Mouse (Mus musculus): ENCODE data around the gene Sv2a.
"Not testable (repeated sequence)": the region's sequence is repeated elsewhere in the genome, so short reads cannot be mapped to it uniquely, and the experiment has no call there.

The Sv2a gene

GRCm38 (mm10) chr3:96220765-96221639, 40.1 kb downstream of the Sv2a start, which contains the start of the genes Hist2h2ac and Hist2h2be:
Hist2h2ac (minus strand) TSS chr3:96220880.
Hist2h2be (plus strand) TSS chr3:96221119.
- in situ Hi-C loops (cut with MseI, MboI): no loop called here

DNA sequence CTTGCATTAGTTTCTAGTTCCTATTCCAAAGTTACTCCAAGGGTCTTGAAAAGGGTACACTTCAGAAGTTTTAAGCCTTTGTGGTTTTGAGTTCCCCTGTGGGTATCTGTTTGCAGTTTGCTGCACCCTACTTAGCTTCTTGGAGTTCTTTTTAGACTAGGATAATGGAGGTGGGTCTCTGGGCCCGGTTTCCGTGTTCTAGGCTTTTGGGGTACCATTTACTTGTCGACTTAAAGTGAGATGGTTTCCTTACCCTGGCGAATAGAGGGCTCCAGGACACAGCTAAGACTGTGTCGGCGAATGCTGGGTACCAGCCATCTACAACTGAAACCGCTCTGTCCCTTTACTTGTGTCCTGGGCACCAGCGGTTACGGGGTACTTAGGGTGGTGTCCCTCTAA, 40.7 kb downstream of the Sv2a start:
- in situ Hi-C loops (cut with MseI, MboI): no loop called here

DNA sequence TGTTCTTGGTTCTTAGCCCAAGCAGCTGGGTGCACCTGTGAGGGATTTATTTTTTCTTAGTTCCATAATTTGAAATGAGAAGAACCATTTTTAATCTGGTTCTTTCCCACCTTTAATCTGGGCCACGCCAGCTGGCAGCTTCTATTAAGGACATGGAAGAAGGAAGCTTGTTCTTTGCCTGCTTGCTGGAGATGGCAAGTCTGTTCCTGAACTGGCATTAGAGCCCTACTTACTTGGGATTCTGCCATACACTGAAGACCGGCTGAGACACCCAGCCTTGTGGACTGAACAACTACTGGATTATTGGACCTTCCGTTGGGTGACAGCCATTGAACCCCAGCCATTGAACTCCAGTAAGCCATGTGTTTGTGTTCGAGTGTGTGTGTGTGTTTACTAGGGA, 41.8 kb downstream of the Sv2a start:
- in situ Hi-C loops (cut with MseI, MboI): no loop called here

- in situ Hi-C loops (cut with MseI, MboI): no loop called here
Measured at GRCm38 (mm10) chr3:96225421-96225820, 44.5 kb downstream of the Sv2a start.

DNA sequence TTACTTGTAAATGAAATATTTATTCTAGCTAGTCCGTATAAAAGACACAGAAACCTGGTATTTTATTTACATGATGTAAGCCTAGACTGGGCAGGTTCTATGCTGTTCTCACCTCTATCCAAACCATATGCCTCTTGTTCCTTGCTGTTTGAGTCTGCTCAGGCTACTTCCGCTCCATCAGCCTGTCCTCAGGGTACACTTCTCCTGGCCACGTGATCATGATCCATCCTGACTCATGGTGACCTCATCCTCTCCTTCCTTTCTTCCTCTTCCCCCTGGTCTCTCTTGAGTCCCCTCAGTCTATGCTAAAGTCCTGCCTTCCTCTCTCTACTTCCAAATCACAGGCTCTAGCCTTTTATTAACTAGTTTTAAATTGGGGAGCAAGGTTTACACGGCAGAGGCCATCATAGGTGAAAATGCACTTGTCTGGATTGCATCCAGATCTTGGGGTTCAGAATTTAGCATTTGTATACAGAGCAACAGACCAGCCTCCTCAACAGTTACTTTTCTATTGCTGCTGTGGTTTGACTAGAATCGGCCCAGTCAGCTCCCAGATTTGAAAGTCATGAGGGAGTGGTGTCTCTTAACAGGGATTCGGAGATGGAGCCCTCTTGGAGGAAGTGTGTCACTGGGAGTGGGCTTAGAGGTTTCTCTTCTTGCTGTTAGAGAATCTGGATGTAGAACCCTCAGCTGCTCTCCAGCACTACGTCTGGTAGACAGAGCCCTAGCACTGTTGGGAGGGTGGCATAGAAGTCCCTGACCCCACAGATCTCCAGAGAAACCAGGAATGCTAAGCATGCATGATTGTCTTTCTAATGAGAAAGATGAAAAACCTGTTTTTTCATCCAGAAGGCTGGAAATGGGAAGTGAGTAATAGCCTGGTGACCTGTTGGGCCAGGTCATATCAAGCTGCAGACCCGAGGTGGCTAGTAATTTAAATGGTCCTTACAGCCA, 46.0 kb downstream of the Sv2a start:
- in situ Hi-C loops (cut with MseI, MboI): no loop called here

DNA sequence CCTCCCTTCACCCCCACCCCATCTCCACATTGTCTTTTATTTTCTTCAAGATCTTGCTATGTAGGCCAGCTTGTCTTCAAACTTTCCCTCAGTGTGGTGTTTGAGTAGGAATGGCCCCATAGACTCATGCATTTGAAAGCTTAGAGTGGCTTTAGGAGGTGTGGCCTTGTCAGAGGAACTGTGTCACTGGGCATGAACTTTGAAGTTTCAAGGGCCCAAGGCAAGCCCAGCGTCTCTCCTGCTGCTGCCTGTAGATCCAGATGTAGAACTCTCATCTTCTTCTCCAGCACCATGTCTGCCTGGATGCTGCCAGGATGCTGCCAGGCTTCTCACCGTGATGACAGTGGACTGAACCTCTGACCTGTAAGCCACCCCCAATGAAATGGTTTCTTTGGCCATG, 47.9 kb downstream of the Sv2a start:
- in situ Hi-C loops (cut with MseI, MboI): no loop called here

DNA sequence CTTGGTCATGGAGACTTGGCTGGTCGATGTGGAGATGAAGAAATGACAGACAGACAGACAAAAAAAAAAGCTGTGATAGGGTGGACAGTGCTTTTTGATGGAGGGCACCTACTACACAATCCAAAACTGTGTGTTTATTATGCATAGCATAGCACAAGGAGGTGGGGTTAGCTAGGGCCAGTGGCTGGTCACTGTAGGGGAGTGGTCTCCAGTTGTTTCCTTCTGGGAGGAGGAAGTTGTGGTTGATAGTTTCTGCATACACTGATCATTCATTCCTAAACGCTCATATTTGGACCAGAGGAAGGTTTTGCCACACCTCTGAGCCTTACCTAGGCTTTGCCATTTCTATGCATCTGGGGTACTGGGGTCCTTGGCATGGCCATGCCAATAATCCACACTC, 49.5 kb downstream of the Sv2a start:
- in situ Hi-C loops (cut with MseI, MboI): no loop called here

- in situ Hi-C loops (cut with MseI, MboI): no loop called here
Measured at GRCm38 (mm10) chr3:96230910-96231757, 50.2 kb downstream of the Sv2a start.

DNA sequence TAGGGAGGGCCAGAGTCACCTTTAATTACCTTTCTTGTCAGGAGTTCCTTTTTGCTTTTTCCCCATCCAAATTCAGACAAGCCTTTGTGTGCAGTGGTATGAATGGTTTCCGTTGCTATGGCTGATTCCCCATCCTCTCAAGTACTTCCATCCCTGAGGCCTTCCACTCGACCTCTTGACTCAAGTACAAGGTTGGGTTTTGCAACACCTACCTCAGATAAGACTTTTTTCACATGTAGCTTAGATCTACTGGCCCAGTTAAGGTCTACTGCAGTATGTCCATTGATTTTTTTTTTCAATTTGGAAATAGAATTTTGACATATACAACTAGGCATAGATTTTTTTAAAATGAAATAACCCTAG, 50.8 kb downstream of the Sv2a start:
- in situ Hi-C loops (cut with MseI, MboI): no loop called here

- in situ Hi-C loops (cut with MseI, MboI): no loop called here
Measured at GRCm38 (mm10) chr3:96234914-96235313, 54.0 kb downstream of the Sv2a start.

GRCm38 (mm10) chr3:96235836-96236235, 54.9 kb downstream of the Sv2a start:
- in situ Hi-C loops (cut with MseI, MboI): no loop called here

GRCm38 (mm10) chr3:96236834-96237334, 55.9 kb downstream of the Sv2a start:
- in situ Hi-C loops (cut with MseI, MboI): no loop called here

DNA sequence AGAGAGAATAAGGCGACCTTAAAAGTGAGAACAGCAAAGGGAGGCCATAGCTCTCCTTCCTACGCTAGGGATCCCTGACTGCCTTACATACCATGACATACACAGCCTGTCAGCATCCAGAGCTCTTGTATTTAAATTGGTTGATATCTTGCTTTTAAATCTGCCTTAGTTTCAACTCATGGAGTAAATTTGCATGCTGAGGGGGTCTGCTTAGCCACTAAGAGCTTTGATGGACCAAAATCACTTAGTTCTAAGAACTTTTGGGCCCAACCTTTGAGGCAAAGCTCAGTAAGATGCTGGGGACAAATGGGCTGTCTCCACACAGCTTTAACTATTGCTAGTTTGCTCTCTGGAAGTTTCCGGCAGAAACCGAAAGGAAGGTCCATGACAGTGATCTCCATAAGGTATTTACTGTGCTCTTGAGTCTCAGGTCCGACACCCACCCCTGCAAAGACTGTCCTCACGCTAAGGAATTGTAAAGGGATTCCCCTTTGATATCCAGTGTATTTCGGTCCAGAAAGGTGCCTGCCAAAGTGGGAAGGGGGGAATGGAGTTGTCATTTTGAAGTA, 56.5 kb downstream of the Sv2a start:
- in situ Hi-C loops (cut with MseI, MboI): no loop called here

DNA sequence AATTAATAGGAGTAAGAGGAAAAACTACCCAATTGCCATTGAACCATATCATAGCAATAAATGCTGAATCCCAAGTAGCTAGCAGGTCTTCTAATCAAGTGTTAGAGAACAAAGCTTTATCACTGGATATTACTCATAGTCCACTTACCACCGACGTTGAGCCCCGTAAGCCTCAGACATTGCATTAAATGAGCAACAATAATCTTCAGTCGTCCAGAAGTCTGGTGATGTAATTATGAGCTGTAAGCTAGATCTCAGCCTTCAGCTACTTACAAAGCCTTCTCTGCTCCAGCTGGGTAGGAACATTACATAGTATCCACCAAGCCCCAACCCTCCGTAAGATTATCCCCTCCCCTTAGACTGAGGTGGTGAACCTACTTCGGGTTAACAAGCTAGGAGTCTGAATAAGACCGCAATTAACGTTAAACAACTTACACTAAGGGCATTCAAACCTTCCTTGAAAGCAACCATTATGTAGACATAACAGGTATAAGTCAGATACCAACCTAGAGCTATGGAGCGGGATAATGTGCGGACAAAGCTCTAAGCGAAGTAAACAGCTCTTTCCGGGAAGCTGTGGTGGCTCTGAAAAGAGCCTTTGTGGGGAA, 57.1 kb downstream of the Sv2a start:
- in situ Hi-C loops (cut with MseI, MboI): no loop called here

GRCm38 (mm10) chr3:96238954-96239793, 58.2 kb downstream of the Sv2a start, which contains the start of gene Hist2h3c2:
Hist2h3c2 (minus strand) TSS chr3:96239127.
- in situ Hi-C loops (cut with MseI, MboI): not testable (repeated sequence)

GRCm38 (mm10) chr3:96239949-96240798, 59.2 kb downstream of the Sv2a start, which contains the start of gene Hist2h2aa2:
Hist2h2aa2 (minus strand) TSS chr3:96240276.
- in situ Hi-C loops (cut with MseI, MboI): not testable (repeated sequence)

DNA sequence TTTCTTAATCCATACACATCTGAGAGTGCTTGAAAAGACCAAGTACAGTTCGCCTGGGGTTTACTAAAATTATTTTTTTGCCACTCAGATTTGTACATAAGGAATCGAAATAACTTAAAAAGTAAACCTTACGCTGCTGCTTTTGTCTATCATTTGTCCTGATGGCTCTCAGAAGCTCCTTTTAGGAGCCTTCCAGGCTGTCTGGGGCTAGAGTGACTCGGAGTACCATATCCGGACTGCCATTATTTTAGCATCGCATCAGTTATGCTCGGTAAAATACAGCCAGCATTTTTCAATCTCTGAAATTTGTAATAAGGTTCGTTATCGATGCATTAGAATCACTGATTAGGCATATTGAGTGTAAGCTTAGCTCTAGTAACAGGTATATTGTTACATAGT, 59.8 kb downstream of the Sv2a start:
- in situ Hi-C loops (cut with MseI, MboI): no loop called here

- in situ Hi-C loops (cut with MseI, MboI): no loop called here
Measured at GRCm38 (mm10) chr3:96243921-96244572, 63.1 kb downstream of the Sv2a start.
